Mouse (Mus musculus): ENCODE measurements around the gene Kctd2.

The Kctd2 gene

DNA sequence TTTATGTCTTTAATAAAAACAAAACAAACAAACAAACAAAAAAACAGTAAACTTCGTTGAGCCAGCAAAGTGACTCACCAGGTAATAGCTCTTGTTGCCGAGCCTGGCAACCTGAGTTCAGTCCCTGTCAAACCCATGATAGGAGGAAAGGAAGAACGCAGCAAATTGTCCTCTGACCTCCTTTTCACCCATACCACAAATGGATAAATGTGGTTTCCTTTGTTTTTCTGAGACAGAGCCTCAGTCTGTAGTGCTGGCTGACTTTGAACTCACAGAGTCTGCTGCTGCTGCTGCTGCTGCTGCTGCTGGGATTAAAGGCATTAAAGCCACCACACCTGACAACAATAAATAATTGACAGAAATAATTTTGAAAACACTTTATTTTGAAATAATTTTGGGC lies 3.2 kb downstream of the Kctd2 start:
- POLR2A ChIA-PET, result interaction anchor here in 2 of 4 experiments (0.6 to 2.6 kb wide), 6 partner anchors 10 to 721 kb away, joined by 3 to 13 read pairs (median 5); partner anchors contain the start of gene Sumo2 (in 1 of the 2)
- CTCF ChIA-PET, result no interaction called here

DNA sequence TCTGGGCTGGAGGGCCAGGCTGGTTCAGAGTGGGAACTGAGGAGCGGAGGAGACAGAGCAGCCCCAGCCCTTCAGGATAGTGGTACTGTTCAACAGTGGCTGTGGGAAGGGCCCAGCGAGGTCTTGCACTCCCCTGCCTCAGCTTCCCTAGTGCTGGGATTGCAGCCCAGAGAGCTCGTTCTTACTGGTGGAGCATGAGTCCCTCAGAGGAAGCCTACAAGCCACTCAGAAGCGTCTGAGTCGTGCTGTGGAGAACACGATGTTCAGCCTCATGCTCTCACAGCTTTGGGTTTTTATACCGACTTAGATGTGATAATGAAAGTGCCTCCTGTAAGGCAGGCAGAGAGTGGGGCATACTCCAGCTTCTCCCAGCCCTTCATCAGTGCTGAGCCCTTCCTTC lies 4.7 kb downstream of the Kctd2 start:
- POLR2A ChIA-PET, result interaction anchor here in 1 of 4 experiments (0.6 to 1.6 kb wide), 3 partner anchors 11 to 40 kb away, joined by 3 to 8 read pairs (median 4); no protein-coding TSS in a partner anchor
- CTCF ChIA-PET, result no interaction called here

DNA sequence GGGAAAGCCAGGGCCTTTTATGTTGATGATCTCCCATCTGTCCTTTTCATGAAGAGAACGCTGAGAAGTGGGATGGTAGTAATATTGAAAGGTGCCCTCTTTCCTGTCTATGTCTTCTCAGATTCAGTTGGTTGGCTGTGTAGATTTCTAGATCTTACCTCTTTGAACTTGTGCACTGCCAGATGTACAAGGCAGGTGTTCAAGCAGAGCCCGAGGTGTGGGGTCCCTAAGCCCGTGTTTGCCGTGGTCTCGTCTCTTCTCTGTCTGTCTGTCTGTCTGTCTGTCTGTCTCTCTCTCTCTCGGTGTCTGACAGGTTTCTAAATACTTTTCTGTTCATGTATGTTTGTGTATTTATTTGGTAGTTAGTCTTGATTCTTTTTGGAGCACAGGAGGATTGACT lies 5.7 kb downstream of the Kctd2 start:
- ChIA-PET POLR2A (interaction anchor here in 1 of 4 experiments (0.8 to 1.3 kb wide), 3 partner anchors 16 to 89 kb away, joined by 3 read pairs; partner anchors contain the start of gene Jpt1), CTCF (interaction anchor here in 1 of 4 experiments (0.6 kb wide), 1 partner anchor 69 kb away, joined by 3 read pairs; no protein-coding TSS in a partner anchor)

DNA sequence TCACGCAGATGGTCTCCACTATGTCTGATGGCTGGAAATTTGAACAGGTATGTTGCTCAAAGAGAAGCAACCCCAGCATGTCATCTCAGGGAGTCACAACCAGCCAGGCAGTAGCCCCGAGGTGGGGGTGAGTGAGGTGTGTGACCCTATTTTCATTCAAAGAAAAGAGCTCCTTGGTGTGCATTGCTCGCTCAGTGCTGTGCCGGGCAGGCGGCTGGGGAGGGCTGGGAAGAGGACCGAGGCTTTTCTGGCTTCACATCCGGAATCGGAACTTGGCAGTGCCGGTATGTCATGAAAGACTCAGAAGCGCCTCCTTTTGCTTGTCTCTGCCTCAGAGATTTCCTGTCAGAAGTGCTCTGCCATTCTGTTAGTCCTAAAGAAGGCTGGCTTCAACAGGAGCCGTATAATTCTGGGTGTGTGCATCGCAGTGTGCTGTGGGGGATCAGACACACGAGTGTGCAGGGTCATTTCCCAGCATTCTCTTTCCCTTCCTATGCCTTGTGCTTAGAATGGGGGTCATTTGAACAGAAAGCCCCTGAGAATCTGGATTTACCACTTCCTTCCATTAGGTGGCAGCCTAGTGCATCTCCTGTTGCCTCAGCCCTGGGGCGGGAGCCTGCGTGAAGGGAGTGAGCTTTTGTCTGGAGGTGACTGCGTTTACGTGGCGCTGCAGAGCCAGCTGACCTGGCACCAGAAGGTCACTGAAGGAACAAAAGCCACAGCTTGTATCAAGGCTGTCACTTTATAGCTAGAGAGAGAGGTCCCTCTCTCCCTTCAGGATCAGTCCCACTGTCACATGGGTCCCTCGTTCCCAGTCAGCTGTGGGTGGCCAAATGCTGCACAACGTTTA lies 7.8 kb downstream of the Kctd2 start:
- ChIA-PET CTCF (interaction anchor here (0.6 to 2.1 kb wide), 43 partner anchors 9 to 934 kb away, joined by 3 to 14 read pairs (median 3); partner anchors contain the start of genes Armc7 (in 2 of the 4), Cdr2l (in 1 of the 4), Fdxr (in 1 of the 4) and Hid1 (in 1 of the 4)), POLR2A (interaction anchor here in 3 of 4 experiments (0.5 to 3.5 kb wide), 26 partner anchors 9 to 652 kb away, joined by 3 to 28 read pairs (median 4); partner anchors contain the start of genes Atp5h (in 2 of the 3), Jpt1 (in 2 of the 3), Slc9a3r1 (in 2 of the 3) and Cdr2l (in 1 of the 3))

DNA sequence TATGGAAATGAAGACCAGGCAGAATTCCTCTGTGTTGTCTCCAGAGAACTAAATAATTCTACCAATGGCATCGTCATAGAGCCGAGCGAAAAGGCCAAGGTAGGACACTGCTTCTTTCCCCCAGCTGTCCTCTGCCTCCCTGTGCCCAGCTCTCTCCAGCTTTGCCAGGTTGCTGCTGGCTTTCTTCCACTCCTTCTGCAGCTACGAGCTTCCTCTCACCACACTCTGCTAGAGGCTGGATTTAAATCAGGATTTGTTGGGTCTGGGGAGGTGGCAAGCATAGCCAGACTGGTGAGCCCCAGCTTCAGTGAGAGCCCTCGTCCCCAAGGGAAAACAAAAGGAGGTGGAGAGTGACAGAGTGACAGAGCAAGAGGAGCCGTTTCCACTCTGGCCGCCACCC lies 9.4 kb downstream of the Kctd2 start:
- ChIA-PET POLR2A (interaction anchor here in 3 of 4 experiments (0.6 to 3.5 kb wide), 7 partner anchors 10 to 130 kb away, joined by 3 to 25 read pairs (median 3); partner anchors contain the start of gene Atp5h (in 1 of the 3)), CTCF (interaction anchor here in 1 of 4 experiments (0.5 to 1.1 kb wide), 2 partner anchors 10 to 289 kb away, joined by 3 read pairs; no protein-coding TSS in a partner anchor)

DNA sequence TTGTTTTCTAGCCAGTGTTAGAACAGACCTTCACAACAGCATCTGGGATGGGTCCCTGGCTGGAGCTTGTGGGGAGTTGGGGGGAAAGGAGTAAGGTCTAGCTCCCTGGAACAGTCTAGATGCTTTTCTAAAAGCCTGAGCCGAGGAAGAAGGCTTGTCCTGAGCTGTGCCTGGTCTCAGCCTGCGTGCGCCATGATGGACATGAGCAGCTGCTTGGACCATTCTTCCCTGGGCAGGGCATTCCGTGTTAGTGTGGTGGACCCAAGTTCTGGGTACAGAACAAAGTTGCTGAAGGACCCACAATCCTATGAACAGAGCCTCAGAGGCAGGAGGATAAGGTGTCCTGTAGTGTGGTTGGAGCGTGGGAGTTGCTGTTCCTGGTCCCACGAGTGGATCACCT lies 10.6 kb downstream of the Kctd2 start:
- ChIA-PET CTCF (interaction anchor here (0.6 to 1.5 kb wide), 4 partner anchors 9 to 388 kb away, joined by 3 to 5 read pairs (median 3); partner anchors contain the start of gene Trim80 (in 1 of the 4)), POLR2A (interaction anchor here in 3 of 4 experiments (0.6 to 1.2 kb wide), 8 partner anchors 10 to 235 kb away, joined by 3 to 7 read pairs (median 3); partner anchors contain the start of gene Kctd2 (in 1 of the 3))

DNA sequence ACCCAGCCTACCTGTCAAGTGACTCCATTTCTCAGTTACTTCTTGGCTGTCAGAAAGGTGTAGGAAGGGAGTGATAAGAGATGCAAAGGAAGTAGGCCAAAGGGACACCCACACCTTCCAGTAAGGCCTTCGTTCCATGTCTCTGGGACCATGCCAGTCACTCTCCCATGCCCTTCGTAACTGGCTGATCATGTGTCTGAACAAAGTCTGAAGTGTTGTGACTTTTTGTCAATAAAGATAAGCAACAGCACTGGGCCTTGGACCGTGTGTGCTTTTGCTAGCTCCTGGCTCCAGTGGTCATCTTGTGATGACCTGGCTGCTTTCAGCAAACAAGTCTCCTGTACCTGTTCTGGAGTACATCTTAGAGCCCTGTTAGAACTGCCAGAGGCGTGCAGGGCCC lies 12.9 kb downstream of the Kctd2 start:
- CTCF ChIA-PET, result interaction anchor here in 2 of 4 experiments (1.1 to 1.4 kb wide), 2 partner anchors 13 to 59 kb away, joined by 3 read pairs; partner anchors contain the start of genes Kctd2 (in 1 of the 2) and Nt5c (in 1 of the 2)
- POLR2A ChIA-PET, result interaction anchor here in 2 of 4 experiments (0.6 to 0.7 kb wide), 2 partner anchors 24 to 162 kb away, joined by 3 read pairs; no protein-coding TSS in a partner anchor

DNA sequence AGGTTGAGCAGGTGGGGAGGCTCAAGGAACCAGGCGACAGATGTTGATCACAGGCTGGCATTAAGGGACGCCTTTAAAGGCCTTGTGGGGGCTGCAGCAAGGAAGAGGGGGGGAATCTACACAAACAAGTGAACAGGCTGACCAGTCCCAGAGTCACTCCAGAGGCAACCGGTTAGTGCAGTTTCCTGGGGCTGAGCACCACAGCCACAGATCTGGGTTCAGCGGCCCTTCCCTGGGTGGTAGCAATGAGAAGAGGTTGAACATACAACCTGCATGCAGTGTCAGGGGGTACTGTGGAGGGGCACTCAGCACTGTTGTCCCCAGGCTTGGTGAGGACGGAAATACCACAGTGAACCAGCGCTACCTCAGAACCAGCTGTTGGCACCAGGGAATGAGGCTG lies 13.4 kb downstream of the Kctd2 start:
- ChIA-PET POLR2A (interaction anchor here in 1 of 4 experiments (1.0 kb wide), 1 partner anchor 20 kb away, joined by 3 read pairs; no protein-coding TSS in a partner anchor), CTCF (interaction anchor here in 1 of 4 experiments (1.4 kb wide), 1 partner anchor 13 kb away, joined by 3 read pairs; the partner anchor contains the start of gene Kctd2)

DNA sequence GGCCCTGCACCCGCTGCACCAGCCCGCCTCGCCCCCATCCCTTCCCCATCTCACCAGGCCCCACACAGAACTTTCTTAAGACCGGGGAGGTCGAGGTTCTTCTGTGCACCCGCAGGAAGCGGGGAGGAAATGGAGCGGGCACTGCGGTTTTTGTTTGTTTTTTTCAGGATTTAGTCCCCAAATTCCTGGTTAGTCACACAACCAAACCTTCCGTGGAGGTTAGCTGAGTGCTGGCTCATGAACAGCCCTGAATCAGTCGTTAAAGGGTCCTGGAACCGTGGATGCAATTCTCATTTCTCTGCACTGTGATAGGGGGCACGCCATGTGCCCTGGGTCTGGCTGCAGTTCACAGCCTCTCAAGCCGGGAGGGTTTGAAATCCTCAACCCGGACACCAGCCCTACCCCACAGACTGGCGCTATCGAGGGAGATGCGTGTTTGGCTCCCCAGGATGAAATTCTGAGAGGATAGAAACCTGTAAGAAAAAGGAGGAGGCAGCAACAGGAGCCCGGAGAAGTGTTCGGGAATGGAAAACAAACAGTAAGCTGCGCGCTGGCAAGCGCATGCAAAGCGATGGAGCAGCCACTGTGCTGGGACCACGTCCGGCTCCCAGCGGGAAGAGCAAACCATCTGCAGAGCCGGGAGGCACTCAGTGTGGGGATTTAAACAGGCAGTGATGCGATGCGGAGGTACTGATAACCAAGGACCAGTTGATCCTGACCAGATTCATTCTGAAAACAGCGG lies 15.8 kb downstream of the Kctd2 start:
- POLR2A ChIA-PET, result interaction anchor here in 3 of 4 experiments (0.7 to 2.7 kb wide), 10 partner anchors 11 to 816 kb away, joined by 3 to 9 read pairs (median 3); partner anchors contain the start of genes Jpt1 (in 2 of the 3), Hid1 (in 1 of the 3) and Sumo2 (in 1 of the 3)
- CTCF ChIA-PET, result interaction anchor here in 3 of 4 experiments (0.5 to 0.9 kb wide), 3 partner anchors 46 to 68 kb away, joined by 3 to 4 read pairs (median 3); partner anchors contain the start of gene Hid1 (in 1 of the 3)

DNA sequence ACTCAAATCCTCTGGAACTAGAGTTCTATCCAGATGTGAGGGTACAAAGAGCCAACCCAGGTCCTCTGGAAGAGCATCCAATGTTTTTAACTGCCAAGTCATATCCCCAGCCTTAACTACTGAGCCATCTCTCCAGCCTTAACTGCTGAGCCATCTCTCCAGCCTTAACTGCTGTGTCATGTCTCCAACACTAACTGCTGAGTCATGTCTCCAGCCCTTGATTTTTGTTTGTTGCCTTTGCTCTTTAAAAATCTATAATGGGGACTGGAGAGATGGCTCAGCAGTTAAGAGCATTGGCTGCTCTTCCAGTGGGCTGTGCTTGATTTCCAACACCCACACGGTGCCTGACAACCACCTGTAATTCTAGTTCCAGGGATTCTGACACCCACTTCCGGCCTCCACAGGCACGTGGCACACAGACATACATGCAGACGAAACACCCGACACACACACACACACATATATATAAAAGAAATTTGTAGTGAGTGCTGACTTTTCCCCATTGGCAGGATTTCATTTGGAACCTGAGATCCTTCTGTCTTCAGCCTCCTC lies 17.7 kb downstream of the Kctd2 start:
- ChIA-PET CTCF (no interaction called here), POLR2A (interaction anchor here in 1 of 4 experiments (0.6 kb wide), 2 partner anchors 25 to 192 kb away, joined by 3 read pairs; partner anchors contain the start of gene Slc16a5)

DNA sequence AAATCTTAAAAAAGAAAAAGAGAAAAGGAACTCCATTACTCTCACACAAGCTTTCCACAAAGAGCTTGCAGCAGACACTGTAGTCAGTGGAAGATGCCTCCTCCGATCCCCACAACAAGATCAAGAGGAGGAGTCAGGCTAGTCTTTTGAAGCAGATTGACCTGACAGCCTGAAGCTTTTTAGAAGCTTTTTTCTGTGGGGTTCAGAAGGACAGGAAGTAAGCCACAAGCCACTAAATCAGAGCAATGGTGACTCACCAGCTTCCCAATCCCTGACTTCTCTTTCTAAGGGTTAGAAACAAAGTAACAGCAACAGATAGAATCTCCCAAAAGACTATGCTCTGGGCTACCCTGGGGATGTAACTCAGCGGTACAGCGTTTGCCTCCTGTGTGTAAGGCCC lies 19.4 kb downstream of the Kctd2 start:
- POLR2A ChIA-PET, result interaction anchor here in 3 of 4 experiments (0.5 to 1.7 kb wide), 7 partner anchors 9 to 172 kb away, joined by 3 to 5 read pairs (median 3); partner anchors contain the start of gene Grin2c (in 1 of the 3)
- CTCF ChIA-PET, result interaction anchor here in 2 of 4 experiments (0.6 to 1.7 kb wide), 6 partner anchors 9 to 73 kb away, joined by 3 to 5 read pairs (median 4); partner anchors contain the start of gene Nt5c (in 1 of the 2)

DNA sequence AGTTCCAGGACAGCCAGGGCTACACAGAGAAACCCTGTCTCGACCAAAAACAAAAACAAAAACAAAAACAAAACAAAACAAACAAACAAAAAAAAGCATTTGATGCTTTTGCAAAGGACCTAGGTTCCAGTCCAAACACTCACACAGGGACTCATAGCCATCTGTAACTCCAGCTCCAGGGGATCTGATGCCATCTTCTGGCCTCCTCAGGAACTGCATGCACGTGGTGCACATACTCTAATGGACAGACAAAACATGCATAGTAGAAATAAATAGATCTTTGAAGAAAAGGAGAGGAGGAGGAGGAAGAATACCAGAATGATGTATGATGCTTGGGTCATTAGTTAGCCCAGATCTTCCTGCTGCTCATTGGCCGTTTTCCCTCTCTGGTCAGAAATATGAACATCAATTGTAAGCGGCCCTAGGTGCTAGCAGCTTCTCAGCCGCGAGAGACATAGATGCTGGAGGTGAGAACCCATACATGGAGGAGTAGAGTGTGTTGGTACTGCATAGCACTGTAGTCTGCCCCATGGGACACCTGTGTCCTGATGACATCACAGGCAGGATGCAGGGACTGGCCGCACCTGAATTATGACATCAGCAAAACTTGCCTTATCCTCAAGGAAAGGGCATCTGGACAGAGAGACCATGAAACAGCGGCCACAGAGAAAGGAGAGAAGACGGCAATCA lies 20.1 kb downstream of the Kctd2 start, which contains the start of gene Trim80:
Gene Trim80 (plus strand): TSS at position 640 of the 690 bp plus-strand sequence.
- POLR2A ChIA-PET, result interaction anchor here in 3 of 4 experiments (0.5 to 1.7 kb wide), 7 partner anchors 12 to 173 kb away, joined by 3 to 5 read pairs (median 3); partner anchors contain the start of genes Armc7 (in 1 of the 3) and Grin2c (in 1 of the 3)
- CTCF ChIA-PET, result interaction anchor here in 3 of 4 experiments (0.6 to 1.7 kb wide), 6 partner anchors 10 to 52 kb away, joined by 3 to 5 read pairs (median 3); partner anchors contain the start of gene Nt5c (in 1 of the 3)

DNA sequence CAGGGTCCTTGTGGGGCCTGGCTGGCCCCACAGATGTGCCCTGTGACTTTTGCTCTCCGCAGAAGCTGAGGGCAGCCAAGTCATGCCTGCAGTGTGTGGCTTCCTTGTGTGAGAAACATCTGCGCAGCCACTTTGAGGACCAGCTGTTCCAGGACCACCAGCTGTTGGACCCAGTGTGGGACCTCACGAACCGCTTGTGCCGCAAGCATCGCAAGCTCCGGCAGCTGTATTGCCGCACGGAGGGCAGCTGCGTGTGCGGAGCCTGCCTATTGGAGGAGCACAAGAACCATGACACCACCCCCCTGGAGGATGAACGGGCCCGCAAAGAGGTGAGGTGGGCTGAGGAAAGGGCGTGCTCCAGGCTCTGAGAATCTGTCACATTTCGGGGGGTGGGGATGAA lies 21.5 kb downstream of the Kctd2 start:
- ChIA-PET POLR2A (interaction anchor here in 1 of 4 experiments (1.0 to 1.2 kb wide), 6 partner anchors 10 to 95 kb away, joined by 3 to 5 read pairs (median 3); partner anchors contain the start of genes Jpt1 and Sumo2), CTCF (interaction anchor here in 2 of 4 experiments (0.6 to 1.4 kb wide), 6 partner anchors 13 to 239 kb away, joined by 3 to 6 read pairs (median 3); no protein-coding TSS in a partner anchor)

DNA sequence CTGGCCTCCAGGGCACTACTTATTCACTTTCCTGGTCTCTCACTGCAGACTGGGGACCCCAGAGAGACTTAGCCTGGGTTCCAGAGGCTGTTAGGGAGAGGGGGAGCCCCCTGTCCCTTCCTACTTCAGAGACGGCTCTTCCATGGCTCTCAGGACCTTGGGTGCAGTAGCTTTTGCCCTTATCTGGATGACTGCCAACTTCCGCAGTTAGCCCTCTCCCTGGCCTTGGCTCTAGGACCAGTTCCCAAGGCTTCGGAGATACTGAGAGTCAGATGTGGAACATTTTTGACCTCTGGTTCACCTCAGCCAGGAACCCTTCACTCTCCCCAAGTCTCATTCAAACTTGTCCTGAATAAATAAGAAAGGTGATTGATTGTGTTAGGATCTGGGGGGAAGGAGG lies 27.0 kb downstream of the Kctd2 start:
- ChIA-PET POLR2A (no interaction called here), CTCF (no interaction called here)

DNA sequence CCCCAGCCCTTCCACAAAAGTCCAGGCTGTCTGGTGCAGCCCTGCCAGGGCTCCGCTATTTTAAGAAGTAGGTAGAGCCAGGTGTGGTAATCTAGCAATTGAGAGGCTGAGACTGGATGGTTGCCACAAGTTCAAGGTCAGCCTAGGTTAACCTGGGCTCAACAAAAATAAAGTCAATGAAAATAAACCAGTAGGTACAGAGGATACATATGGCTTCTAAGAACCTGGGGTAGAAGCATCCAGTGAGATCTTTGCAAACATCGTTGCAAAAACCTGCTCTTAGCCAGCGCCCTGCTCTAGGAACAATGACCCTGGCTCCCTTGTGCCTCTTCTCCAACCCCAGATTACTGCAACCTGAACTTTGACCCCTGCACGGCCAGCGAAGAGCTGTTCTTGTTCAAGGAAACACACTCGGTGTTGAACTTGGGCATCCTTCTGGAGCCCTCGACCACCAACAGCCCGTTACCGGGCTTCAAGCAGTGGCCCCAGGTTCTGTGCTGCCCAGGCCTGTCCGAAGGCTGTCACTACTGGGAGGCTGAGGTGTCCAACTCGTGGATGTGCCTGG lies 27.5 kb downstream of the Kctd2 start:
- ChIA-PET CTCF (no interaction called here), POLR2A (no interaction called here)

DNA sequence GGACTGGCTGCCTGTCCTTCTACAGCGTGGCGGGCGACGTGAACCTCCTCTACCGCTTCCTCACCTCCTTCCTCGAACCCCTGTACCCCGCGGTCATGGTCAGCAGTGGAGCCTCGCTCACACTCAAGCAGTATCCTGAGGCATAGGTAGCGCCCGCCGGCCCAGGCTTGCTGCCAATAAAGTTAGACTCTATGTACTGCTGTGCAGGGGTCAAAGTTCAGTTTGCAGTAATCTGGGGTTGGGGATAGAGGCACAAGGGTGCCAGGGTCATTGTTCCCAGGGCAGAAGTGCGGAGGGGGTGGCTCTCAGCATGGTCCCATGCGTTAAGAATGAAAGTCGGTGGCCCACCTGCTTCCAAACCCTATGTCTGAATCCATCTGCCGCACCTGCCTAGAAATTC lies 28.1 kb downstream of the Kctd2 start:
- CTCF ChIA-PET, result interaction anchor here in 1 of 4 experiments (0.6 kb wide), 1 partner anchor 1229 kb away, joined by 6 read pairs; no protein-coding TSS in a partner anchor
- POLR2A ChIA-PET, result interaction anchor here in 1 of 4 experiments (0.6 to 1.2 kb wide), 2 partner anchors 66 to 68 kb away, joined by 3 to 4 read pairs; partner anchors contain the start of gene Jpt1

All from embryonic stem cell, embryonic (primary cell).